Mouse (Mus musculus) fat pad, adult 2 months (tissue): Measurements from ENCODE around the gene Nhlh1.

Experiments
- DNase-seq: peaks from one replicate; pipeline ENCODE4 v3.0.0-alpha.2; 2011; ENCODE audit warnings: low read depth, low spot score; ENCODE audit errors: extremely low read depth

Nhlh1 gene

DNA sequence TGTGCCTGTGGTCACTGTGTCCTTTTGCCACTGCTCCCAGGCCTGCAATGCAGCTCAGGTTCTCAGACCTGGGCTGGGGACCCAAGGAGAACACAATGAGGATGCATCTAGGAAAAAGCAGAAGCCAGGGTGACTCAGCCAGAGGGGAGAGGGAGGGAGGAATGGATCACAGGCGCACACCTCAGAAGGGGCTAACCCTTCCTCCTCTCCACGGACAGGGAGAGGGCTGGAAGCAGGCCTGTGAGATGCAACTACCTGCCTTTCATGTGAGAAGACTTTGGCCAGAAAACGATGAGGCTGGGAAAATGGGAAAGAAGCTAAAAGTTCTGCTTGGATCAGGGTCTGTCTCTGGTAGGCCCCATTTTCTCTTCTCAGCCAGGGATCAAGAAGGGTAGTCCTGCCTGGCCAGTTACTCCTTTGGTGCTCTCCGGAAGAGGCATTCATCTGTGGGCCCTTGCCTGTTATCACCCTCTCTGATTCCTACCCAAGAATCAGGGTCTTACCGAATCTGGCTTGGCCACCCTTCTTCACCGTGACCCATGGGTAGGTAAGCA, 39.8 kb downstream of the Nhlh1 start:
- no peak for DNase-seq

DNA sequence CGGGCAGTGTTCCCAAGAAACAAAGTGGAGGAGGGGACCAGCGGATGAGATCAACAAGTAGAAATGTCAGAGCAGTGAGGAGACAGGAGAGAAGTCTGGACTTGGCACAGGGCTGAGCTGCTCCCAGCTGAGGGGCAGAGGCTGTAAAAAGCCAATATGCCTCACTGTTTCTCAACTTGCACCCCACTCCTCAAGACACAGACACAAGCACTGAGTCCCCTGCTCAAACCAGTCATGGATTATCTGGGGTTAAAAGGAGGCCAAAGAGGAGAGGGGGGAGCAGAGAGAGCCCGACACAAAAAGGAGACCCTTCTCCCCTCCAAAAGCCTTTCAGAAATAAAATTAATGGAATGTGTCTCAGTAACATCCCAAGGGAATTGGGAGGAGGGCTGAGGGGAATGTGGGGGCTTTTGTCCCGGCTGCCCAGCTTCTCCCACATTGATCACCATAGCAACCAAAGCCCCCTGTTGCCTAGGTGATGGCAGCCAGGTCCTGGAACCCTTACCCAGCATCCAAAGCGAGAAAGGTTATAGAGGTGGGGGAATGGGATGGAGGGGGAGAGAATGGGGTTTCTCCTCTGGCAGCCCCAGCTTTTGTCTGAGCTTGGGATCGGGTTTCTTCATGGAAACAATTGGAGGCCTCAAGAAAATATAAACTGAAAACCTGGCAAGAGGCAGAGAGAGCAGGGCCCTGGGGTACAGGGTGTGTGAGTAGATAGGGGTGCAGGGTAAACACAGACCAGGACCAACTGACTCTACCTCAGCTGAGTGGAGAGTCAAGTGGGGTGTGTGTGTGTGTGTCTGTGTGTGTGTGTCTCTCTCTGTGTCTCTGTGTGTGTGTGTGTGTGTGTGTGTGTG, 40.5 kb downstream of the Nhlh1 start:
- no peak for DNase-seq

DNA sequence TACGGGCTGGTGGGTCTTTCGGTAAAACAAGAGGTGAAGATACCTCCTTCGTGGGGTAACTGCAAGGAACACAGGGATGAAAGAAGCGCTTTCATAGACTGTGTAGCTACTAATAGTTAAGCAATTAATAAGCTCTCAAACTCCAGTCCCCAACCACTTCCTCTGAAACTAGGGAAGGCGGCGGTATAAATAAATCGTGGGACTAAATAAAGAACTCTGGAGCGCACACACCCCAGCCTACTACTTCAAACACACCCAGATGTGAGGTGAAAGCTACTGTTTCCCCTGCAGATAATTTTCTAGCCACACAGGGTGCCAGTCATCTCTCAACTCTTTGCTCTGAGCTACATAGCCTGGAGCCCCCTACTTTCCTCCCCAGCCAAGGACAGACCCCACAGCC, 41.3 kb downstream of the Nhlh1 start:
- DNase-seq, result no peak

DNA sequence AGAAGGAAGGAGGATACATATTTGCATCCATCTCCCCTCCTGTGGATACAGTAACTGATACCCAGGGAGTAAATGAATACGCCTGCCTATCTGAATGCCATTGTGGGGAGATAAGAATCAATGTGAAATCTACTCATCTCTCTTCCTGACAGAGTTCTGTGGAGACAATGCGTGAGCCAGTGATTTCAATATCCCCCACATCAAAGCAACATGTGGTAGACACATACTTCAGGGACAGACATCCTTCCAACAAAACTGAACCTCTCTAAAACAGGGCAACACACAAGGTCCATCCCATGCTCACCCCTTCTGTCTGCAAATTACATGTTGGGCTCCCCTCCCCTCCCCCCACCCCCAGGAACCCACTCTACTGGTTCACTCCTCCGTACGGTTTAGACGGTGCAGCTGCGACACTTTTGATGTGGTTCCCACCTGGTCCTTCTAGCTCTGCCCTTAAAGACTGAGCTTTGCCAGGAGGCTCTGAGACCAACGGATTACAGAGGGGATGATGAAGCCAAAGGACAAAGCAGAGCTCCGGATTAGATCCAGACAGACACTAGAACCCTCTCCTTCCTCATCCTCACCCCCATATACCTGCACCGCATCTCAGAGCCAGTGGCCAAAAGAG, 41.9 kb downstream of the Nhlh1 start:
- DNase-seq, result no peak

DNA sequence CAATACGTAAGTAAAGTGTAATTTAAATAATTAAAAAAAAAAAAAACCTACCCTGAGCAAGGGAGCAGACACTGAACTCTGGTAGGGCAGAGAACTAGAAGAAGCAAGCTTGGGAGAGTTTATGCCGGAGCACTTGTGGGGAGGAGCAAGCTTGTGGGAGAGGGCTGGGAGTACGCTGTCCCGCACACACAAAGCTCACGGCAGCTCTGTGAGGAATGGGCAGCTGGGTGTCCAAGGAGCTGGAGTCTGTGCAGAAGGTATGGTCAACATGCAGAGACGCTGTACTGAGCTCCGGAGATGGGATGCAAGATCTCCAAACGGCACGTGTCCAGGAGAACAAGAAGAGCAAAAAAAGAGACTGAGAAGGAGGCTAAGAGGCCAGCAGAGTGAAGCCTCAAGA, 42.6 kb downstream of the Nhlh1 start:
- no peak for DNase-seq

DNA sequence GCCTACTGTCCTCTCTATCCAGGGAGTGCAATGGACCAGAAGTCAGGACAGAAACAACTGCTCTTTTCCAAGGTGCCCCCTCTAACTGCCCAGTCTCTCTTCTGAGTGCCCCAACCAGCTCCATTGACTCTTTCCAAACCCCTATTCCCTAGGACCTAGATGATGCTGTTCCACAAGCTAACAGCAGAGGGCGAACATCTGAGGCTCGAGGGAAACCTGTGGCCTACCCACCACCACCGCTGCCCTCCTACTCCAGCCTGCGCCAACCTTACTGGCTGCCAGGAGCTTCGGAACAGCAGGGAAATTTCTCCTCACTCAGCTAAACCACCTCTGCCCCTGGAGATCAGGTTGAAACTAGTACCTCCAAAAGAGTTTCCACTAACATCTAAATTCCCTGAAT, 45.3 kb downstream of the Nhlh1 start:
- no peak for DNase-seq

DNA sequence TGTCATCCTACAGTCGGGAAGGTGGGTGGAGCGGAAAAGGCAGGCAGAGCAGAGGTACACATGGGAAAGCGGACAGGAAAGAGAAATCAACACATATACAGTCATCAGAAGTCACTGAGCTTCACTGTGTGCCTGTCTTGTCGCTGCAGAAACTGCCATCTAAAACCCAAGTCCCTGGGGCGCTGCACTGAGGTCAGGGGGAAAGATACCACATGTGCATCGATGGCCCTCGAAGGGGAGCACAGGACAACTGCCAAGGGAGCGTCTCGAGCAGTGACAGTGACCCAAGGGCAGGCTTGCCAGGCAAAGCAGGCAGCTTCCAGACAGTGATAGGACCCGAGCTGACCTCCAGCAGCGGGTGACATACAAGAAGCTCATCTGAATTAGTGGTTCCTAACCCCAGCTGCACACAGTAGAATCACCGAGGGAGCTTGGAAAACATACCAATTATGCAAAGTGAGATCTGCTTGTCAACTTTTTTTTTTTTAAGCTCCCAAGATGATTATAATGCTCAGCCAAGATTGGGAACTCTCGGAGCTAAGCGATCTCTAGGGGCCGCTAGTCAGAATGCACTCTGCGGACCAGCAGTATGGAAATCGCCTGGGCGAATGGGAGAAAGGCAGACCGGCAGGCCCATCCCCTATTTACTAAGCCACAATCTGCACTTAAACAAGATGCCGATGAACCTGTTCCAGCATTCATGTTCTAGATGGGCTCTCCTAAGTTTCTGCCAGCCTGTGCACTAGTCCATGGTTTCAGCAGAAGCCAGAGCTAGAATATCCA, 47.1 kb downstream of the Nhlh1 start:
- no peak for DNase-seq

DNA sequence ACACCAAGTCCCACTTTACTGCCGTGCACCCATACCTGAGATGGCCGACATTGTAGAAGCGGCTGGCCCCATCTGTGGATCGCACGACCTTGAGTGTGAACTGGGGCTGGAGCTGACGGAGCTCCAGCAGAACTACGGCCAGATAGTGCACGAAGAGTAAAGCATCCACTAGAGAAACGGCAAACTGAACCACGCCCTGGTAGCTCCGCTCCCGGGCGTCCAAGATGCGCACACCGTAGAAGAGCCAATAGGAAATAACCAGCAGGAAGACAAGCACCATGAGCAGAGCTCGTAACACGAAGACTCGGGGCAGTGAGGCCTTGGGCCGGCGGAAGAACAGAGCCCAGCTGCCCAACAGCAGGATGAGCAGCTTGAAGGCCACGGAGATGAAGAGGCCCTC, 48.0 kb downstream of the Nhlh1 start:
- DNase-seq, result no peak

DNA sequence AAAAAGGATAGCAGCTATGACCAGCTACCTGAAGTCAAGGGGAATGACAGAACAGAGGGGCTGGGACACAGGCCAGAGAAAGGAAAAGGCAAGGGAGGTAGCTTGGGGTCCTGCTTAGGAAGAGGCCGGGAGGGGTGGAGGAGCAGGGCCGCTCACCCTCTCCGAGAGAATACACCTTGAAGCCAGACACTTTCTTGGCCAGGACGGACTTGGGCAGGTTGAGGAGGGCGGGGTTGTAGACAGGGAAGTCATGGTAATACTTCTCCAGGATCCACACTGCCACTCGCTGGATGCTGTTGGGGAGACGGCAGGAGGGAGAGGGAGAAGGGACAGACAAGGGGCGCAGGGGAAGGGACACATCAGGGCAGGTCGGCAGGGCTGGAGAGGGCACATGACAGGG, 49.0 kb downstream of the Nhlh1 start:
- DNase-seq, result no peak

DNA sequence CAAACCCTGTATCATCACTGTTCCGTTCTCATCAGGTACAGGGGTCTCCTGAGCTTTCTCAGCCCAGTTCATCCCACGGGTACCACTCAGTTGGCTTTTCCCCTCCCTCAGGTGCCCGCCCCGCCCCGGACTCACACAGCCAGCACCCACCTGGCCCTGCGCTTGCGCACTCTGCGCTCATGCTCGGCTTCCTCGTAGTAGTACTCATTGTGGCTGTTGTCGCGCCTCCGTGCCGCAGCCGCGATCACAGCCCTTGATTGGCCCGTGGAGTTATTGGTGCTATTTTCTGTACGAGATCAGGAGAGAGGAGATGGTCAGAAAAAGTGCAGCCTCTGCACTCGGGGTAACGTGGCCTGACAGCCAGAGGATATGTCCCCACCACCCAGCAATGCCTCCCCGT, 49.6 kb downstream of the Nhlh1 start:
- DNase-seq, result no peak
